Mouse (Mus musculus) induced T-regulatory cell, adult 2 months (primary cell): Measurements from ENCODE around the gene Slc25a19.
A peak's percentile ranks its signal among the peaks of the same experiment; 100 is the strongest.

ENCODE experiments used
- DNase-seq: peaks from one replicate; pipeline ENCODE4 v3.0.0-alpha.2; 2012; ENCODE audit warnings: low read depth

The Slc25a19 gene

GRCm38 (mm10) chr11:115640978-115641663 is 13.0 kb upstream of the Slc25a19 start:
- peak; percentile 97 for DNase-seq

DNA sequence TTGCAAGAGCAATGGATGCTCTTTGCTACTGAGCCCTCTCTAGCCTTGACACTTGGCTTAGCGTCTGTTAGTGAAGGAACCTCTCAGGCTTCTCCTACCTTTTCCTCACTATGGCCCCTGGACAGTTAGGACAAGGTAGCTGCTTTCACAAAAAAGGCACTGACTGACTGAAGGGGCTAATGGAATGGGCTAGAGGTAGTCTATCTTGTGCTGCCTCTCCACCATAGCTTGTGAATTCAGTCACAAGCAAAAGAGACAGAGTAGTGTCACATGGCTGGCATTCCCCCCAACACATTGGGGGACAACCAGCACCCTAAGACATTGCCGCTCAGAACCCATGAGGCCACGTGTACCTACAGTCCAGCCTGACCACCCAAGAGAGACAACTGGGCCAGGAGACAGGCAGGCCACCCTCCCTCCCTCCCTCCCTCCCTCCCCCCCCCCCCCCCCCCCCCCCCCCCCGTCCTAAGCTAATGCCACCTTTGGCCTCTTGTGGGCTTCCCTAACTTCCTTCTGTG is 12.3 kb upstream of the Slc25a19 start:
- peak; percentile 68 for DNase-seq

GRCm38 (mm10) chr11:115639540-115639939 is 11.4 kb upstream of the Slc25a19 start:
- peak; percentile 56 for DNase-seq

- DNase-seq = peak; percentile 73
Measured at GRCm38 (mm10) chr11:115638498-115639409, 10.7 kb upstream of the Slc25a19 start.

DNA sequence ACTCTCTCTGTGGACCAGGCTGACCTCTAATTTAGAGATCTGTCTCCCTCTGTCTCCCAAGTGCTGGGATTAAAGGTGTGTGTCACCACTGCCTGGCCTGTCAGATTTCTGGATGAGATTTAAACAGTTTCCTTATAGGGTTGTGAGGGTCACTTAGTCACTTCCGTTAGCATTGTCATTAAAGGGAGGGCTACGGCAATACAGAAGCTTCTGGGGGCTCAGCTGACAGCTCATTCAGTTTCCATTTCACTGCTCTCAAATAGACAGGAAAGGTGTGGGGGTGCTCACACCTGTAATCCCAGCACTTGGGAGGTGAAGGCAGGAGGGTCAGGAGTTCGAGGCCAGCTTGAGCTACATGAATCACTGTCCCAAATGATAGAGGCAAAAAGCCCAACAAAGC is 8.9 kb upstream of the Slc25a19 start:
- DNase-seq = peak; percentile 31

DNA sequence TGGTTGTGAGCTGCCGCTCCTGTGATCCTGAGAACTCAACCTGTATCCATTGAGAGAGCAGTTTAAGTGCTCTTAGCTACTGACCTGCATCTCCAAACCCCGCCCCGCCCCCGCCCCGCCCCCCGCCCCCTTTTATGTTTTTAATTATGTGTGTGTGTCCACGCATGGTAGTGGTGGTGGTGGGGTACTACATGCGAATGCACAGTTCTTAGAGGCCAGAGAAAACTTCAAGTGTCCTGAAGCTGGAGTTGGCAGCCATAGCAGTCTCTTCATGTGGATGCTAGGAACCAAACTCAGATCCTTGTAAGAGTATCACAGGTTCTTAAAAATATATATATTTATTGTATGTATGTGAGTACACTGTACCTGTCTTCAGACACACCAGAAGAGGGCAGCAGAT is 7.4 kb upstream of the Slc25a19 start:
- DNase-seq = no peak

DNA sequence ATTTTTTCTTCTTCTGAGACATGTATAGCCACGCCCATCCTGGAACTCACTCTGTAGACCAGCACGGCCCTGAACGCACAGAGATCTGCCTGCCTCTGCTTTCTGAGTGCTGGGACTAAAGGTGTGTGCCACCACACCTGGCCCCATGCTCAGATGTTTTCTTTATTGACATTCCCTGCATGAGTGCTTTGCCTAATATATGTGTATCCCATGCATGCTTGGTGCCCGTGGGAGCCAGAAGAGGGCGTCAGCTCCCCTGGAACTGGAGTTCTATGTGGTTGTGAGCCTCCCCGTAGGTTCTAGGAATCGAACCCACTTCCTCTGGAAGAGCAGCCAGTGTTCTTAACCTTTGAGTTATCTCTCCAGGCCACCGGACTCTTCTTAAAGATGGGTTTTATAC is 6.9 kb upstream of the Slc25a19 start:
- peak; percentile 63 for DNase-seq

- peak; percentile 59 for DNase-seq
Measured at GRCm38 (mm10) chr11:115634109-115634508, 6.0 kb upstream of the Slc25a19 start.

DNA sequence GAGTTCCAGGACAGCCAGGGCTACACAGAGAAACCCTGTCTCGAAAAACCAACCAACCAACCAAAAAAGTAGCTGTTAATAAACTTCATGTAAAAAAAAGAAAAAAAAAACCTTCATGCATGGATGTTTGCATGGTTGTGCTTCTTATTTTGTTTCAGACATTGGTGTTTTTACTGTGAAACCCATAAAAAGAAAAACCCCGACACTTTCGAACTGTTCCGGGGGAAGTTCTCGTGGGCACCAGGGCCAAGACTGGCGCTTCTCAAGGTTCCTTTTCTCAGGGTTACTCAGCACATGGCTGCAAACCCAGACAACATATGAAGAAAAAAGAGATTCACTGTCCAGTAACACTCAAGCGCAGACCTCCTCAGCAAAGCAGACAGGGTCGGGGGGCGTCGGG is 4.8 kb upstream of the Slc25a19 start:
- peak; percentile 85 for DNase-seq

- DNase-seq = peak; percentile 93
Measured at GRCm38 (mm10) chr11:115632247-115632646, 4.2 kb upstream of the Slc25a19 start.

GRCm38 (mm10) chr11:115631505-115631890 is 3.4 kb upstream of the Slc25a19 start:
- DNase-seq = no peak

- peak; percentile 98 for DNase-seq
Measured at GRCm38 (mm10) chr11:115630532-115631504, 2.7 kb upstream of the Slc25a19 start.

DNA sequence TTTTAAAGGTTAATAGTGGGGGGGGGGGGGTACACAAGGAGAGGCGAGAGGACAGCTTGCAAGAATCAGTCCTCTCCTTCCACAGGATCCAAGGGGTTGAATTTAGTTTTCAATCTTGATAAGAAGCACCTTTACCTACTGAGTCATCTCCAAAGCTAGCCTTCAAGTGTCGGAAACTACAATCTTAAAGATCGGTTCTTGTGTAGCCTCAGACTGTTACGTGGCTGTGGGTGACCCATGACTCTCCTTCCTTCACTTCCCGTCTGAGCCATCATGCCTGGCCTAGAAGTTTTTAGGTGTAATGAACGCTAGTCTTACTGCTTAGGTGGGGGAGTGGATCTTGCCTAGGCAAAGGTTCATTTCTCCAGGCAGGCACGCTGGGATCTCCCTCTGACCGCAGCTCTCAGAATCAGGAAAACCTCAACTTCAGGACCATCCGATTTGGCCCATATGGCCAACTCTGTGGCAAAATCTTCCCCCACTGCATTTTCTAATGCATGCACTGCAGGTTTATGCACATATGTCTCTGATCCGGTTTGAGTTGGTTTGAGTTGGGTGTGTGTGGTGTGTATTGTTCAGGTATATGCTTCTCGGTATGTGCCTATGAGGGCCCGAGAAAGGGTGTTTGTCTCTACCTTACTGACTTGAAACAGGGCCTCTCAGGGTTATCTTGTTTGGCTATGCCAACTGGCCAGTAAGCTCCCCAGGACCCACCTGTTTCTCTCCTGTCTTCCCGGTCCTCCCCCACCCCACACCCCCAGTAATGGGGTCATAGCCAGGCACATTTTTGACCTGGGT is 1.8 kb upstream of the Slc25a19 start:
- DNase-seq = peak; percentile 94

GRCm38 (mm10) chr11:115628465-115629101 is 488 bp upstream of the Slc25a19 start:
- DNase-seq = peak; percentile 73

DNA sequence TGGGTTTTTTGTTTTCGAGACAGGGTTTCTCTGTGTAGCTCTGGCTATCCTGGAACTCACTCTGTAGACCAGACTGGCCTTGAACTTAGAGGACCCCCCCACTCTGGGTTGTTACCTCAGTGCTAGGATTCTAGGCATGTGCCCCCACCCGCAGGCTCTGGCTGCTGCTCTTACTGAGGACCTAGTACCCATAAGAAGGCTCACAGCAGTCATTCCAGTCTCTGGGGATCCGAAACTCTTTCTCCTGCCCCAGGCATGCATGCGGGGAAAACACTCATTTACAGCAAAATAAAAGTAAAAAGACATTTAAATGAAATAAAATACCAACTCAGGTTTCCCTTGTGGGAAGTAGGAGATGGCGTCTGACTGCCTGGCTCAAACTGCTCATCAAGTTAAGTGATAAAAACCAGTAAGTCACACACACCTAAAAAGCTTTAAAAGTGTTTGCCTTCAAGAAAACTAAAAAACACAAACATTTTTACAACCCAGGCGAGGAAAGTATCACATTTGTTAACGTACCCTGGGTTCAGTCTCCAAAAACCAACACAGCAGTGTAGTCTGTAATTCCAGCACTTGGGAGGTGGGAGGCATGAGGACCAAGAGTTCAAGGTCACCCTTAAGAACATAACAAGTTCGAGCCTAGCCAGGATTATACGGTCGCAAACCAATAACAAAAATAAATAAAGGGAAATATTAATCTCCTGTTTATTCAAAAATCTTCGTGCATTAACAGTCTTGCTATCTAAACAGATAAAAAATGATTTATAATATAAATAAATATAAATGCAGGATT is 1.1 kb downstream of the Slc25a19 start:
- DNase-seq = no peak

DNA sequence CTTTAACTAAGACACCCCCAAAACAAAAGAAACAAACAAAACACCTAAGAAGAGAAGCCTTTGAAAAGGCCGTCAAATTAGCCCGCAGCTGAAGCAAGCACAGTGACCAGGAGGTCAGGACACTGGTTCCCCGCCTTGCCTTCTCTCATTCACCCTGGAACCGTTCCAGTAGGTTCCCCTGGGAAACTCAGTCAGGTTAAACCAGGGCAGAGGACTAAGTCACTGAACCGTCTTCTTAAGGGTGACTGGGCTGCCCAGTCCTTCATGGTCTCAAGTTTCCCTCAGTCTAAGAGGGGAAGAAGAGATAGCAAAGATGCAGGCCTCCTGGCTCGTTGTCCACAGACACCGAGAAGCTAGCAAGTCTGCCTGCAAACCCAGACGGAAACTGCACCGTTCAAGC is 2.2 kb downstream of the Slc25a19 start:
- DNase-seq = no peak

DNA sequence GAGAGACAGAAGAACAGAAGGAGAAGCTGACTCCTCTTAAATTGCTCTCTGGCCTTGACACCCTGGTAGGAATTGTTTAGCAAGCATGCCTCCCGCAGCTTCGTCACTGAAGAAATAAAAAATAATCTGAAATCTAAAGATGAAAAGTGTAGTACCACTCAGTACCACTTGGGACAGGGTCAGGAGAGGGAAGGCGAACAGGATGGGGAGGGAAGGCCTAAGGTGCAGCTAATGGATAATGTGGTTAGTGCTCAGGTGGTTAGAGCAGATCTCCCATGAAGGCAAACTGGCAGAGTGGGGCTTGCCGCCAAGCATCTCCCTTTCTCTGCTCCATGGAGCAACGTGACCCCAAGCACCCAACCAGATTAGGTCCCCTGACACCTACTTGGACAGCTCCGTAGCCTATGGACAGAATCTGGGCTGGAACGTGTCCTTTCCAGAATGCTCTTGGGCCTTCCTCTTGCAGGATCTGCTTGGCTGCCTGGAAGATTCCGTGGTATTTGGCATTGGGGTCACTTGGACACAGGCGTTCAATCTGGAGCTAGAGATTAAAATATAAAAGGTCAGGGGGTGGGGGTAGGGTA is 4.5 kb downstream of the Slc25a19 start:
- DNase-seq = peak; percentile 70

DNA sequence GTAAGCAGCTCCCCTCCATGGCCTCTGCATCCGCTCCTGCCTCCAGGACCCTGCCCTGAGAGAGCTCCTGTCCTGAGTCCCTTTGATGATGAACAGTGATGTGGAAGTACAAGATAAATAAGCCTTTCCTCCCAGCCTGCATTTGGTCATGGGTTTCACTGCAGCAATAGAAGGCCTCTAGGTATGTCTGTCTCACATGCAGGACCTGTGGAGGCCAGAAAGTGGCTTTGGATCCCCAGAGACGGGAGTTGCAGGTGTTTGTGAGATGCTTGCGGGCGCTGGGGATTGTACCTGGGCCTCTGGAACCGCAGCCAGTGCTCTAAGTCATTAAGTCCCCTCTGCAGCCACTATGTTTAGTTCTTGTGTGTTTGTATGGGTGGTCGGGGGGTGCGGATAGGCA is 8.1 kb downstream of the Slc25a19 start:
- no peak for DNase-seq
